Mouse (Mus musculus): Measurements from ENCODE around the gene Mecom. TPM values are rescaled to one million over a fixed set of nuclear protein-coding genes. Genes with fewer than 3 reads are reported as not detected.

Gene Mecom
- total and polyA plus RNA-seq, 3 experiments: not detected

- Histone ChIP-seq H3K79me2 (replicated peaks; ENCODE audit: control insufficient read depth, extremely low read depth, insufficient read depth, poor library complexity, severe bottlenecking) (no peaks in the 10 kb centered on the region), H3K27me3 (replicated peaks) (no peaks in the 10 kb centered on the region), H3K9me3 (replicated peaks; ENCODE audit: low read length) (no peaks in the 10 kb centered on the region), H3K36me3 (replicated peaks in 1 of 2; ENCODE audit: control insufficient read depth in 1 of 2, insufficient read depth in 1 of 2, low read length in 1 of 2) (no peaks in the 10 kb centered on the region), H3K27ac (ENCODE audit: insufficient read depth, low read depth) (no peak overlapping the region), H3K9ac (ENCODE audit: insufficient read depth, low read depth) (no peak overlapping the region), H3K4me1 (ENCODE audit: control insufficient read depth in 1 of 2, insufficient read depth in 2 of 2) (no peaks in the 10 kb centered on the region; a peak in 1 of 4 replicates), H3K4me2 (ENCODE audit: insufficient read depth, low read depth, poor library complexity, severe bottlenecking) (no peak overlapping the region), H3K4me3 (replicated peaks in 1 of 3; ENCODE audit: low read depth in 2 of 3, low read length in 2 of 3, poor library complexity in 1 of 3) (no peak overlapping the region)
- dilution Hi-C loops (cut with MboI; ENCODE audit: extremely low pct_ligation_motif_present, extremely low pct_unique_long_range_greater_than_20kb, low sequenced_read_pairs): no loop called here
- TF ChIP-seq E2F4 (IDR thresholded peaks at IDR 0.05; ENCODE audit: insufficient replicate concordance, low read depth, low read length) (no peak), SIN3A (IDR thresholded peaks at IDR 0.05; ENCODE audit: low read length) (no peak), EP300 (IDR thresholded peaks at IDR 0.05; ENCODE audit: low read length) (no peak), USF1 (IDR thresholded peaks at IDR 0.05; ENCODE audit: low read depth, low read length) (no peak), MAX (IDR thresholded peaks at IDR 0.05; ENCODE audit: low read length) (no peak), USF2 (conservative IDR thresholded peaks at IDR 0.05; ENCODE audit: low read depth, low read length) (no peak), BHLHE40 (IDR thresholded peaks at IDR 0.05; ENCODE audit: low read depth, low read length) (no peak), MEF2A (IDR thresholded peaks at IDR 0.05; ENCODE audit: borderline replicate concordance, low read depth, low read length) (no peak), IRF4 (IDR thresholded peaks at IDR 0.05; ENCODE audit: low read depth, low read length) (no peak), JUN (IDR thresholded peaks at IDR 0.05; ENCODE audit: insufficient read depth, low read depth, low read length) (no peak), MXI1 (IDR thresholded peaks at IDR 0.05; ENCODE audit: low read depth, low read length) (no peak), PAX5 (IDR thresholded peaks at IDR 0.05; ENCODE audit: low read length) (no peak), NELFE (IDR thresholded peaks at IDR 0.05; ENCODE audit: low read depth, low read length) (no peak), ZNF384 (IDR thresholded peaks at IDR 0.05; ENCODE audit: low read depth, low read length) (no peak), ELF1 (IDR thresholded peaks at IDR 0.05; ENCODE audit: low read depth, low read length) (no peak), SMC3 (IDR thresholded peaks at IDR 0.05; ENCODE audit: low read depth, low read length) (no peak), NRF1 (IDR thresholded peaks at IDR 0.05; ENCODE audit: low read depth, low read length) (no peak), UBTF (IDR thresholded peaks at IDR 0.05; ENCODE audit: low read depth, low read length) (no peak), MAZ (IDR thresholded peaks at IDR 0.05; ENCODE audit: low read depth, low read length) (no peak)
- DNase-seq (ENCODE audit: extremely low read depth): no peak
- in situ Hi-C loops (cut with MboI; ENCODE audit: low pct_ligation_motif_present, low pct_unique_long_range_greater_than_20kb, low sequenced_read_pairs): no loop called here
Measured at GRCm38 (mm10) chr3:30019411-30019810, 528.4 kb downstream of the Mecom start.

- H3K4me1 ChIP-seq (ENCODE audit: control insufficient read depth in 1 of 2, insufficient read depth in 2 of 2): no peaks in the 10 kb centered on the region; a peak in 1 of 4 replicates
- H3K4me2 ChIP-seq (ENCODE audit: insufficient read depth, low read depth, poor library complexity, severe bottlenecking): no peak overlapping the region
- no peaks in the 10 kb centered on the region for H3K27me3 ChIP-seq (replicated peaks)
- no peaks in the 10 kb centered on the region for H3K79me2 ChIP-seq (replicated peaks; ENCODE audit: control insufficient read depth, extremely low read depth, insufficient read depth, poor library complexity, severe bottlenecking)
- no peaks in the 10 kb centered on the region for H3K9me3 ChIP-seq (replicated peaks; ENCODE audit: low read length)
- dilution Hi-C loops (cut with MboI; ENCODE audit: extremely low pct_ligation_motif_present, extremely low pct_unique_long_range_greater_than_20kb, low sequenced_read_pairs) (no loop called here), in situ Hi-C loops (cut with MboI; ENCODE audit: low pct_ligation_motif_present, low pct_unique_long_range_greater_than_20kb, low sequenced_read_pairs) (no loop called here)
- no peak for DNase-seq (ENCODE audit: extremely low read depth)
- TF ChIP-seq RAD21 (IDR thresholded peaks at IDR 0.05; ENCODE audit: low read depth, low read length) (no peak), MEF2A (IDR thresholded peaks at IDR 0.05; ENCODE audit: borderline replicate concordance, low read depth, low read length) (no peak), POLR2A (IDR thresholded peaks at IDR 0.05; ENCODE audit: low read depth, low read length) (no peak), E2F4 (IDR thresholded peaks at IDR 0.05; ENCODE audit: insufficient replicate concordance, low read depth, low read length) (no peak)
- H3K4me3 ChIP-seq (replicated peaks in 1 of 3; ENCODE audit: low read depth in 2 of 3, low read length in 2 of 3, poor library complexity in 1 of 3): no peak overlapping the region
- H3K27ac ChIP-seq (ENCODE audit: insufficient read depth, low read depth): no peak overlapping the region
- no peak overlapping the region for H3K9ac ChIP-seq (ENCODE audit: insufficient read depth, low read depth)
- no peaks in the 10 kb centered on the region for H3K36me3 ChIP-seq (replicated peaks in 1 of 2; ENCODE audit: control insufficient read depth in 1 of 2, insufficient read depth in 1 of 2, low read length in 1 of 2)
Measured at GRCm38 (mm10) chr3:30018202-30018601, 529.6 kb downstream of the Mecom start.

Measured in CH12.LX (cell line).